Mouse (Mus musculus) testis, postnatal 10 days (tissue): ENCODE measurements around the gene Psma6.

Experiments
- DNase-seq: peaks from one replicate; pipeline ENCODE4 v3.0.0; 2021; ENCODE audit warnings: low spot score

The Psma6 gene

GRCm38 (mm10) chr12:55463992-55464845, 80.2 kb downstream of the Psma6 start:
- no peak for DNase-seq

GRCm38 (mm10) chr12:55464846-55465361, 80.9 kb downstream of the Psma6 start:
- no peak for DNase-seq

GRCm38 (mm10) chr12:55465401-55465983, 81.5 kb downstream of the Psma6 start:
- no peak for DNase-seq

GRCm38 (mm10) chr12:55466088-55466701, 82.2 kb downstream of the Psma6 start:
- no peak for DNase-seq

GRCm38 (mm10) chr12:55466816-55467215, 82.8 kb downstream of the Psma6 start:
- DNase-seq = no peak

GRCm38 (mm10) chr12:55467331-55468180, 83.5 kb downstream of the Psma6 start:
- DNase-seq = no peak
